Mouse (Mus musculus): ENCODE measurements at regions not wholly inside any gene's neighbourhood (a gene's known extent, or its start where the extent isn't known, plus 50 kb on each side); places are given as distances from the start of the nearest gene placed in this dataset.

GRCm38 (mm10) chr8:8812051-8812806 is 121.9 kb upstream of the Arglu1 start:
- TF ChIP-seq POLR2A (IDR thresholded peaks at IDR 0.05; ENCODE audit: insufficient read depth, low read depth, low read length) = no peak
- TF ChIP-seq CTCF (IDR thresholded peaks at IDR 0.05) = no peak

All from heart, adult 2 months (tissue).